Comparison of ENCODE assay signal across 8 mouse cellular contexts in the genomic region with DNA sequence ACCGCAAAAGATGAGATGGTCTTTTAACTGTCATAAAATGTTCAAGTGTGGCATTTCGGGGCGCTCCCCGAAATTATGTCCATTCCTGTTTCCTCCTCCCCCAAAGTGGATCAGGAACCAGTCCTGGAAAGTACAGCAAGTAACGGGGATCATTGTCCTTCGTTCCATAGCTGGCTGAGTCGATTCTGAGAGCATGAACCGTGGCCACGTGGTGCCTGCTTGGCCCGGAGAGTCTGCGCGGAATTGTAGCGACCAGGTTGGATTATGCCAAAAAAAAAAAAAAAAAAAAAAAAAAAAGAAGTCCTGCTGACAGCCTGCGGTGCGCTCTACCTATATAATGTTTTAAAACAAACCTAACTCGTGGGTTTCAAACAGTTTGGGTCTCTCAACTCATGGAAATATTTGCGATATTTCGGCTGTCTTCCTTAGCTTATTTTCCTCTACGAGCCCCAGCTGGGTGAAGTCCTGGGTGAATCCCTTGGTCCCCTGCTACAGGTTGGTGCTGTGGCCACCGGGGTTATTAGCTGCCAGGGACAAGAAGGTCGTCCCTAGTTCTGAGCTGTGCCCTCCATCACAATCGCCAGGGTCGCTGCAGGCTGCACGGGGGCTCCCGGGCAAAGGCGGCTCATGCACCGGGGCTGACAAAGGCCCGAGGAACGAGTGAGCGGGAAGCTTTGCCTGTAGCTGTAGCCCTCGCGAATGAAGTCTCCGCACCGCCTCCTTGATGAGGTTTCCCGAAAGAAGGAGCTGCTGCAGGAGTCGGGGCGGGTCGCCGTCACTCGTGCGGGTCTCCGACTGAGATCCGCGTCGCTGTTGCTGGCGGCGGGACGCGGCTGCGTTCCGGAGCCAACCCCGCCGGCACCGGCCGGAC. TPM values are rescaled to one million over a fixed set of nuclear protein-coding genes. Genes with fewer than 3 reads are reported as not detected.
DNase-seq lines count a peak whose midpoint lies in the region; ATAC-seq lines count a peak whose summit lies in the region.

No protein-coding gene starts in this region.

- DNase-seq in left cerebral cortex, postnatal 25 days (ENCODE audit: low spot score in 2 of 2), result peak; percentile 1 to 2
- DNase-seq in left cerebral cortex, adult 9 months (ENCODE audit: low spot score in 2 of 2), result no peak
- peak; percentile 22 for DNase-seq in adrenal gland, postnatal 10 days
- DNase-seq in liver, embryonic 13.5 days, result no peak
- DNase-seq in right cerebral cortex, adult 2 months (ENCODE audit: low spot score in 2 of 2), result peak; percentile 4 to 9

- H3K27ac ChIP-seq in forebrain, embryonic 12.5 days, result peak overlapping the region; percentile 94
- peak overlapping the region; percentile 83 for H3K27ac ChIP-seq in hindbrain, embryonic 13.5 days
- no peak overlapping the region for H3K27ac ChIP-seq in liver, embryonic 13.5 days

- peaks cover 15% of the 10 kb centered on the region for H3K9me3 ChIP-seq in forebrain, embryonic 12.5 days
- 0 out of 2 replicates have a peak, but pooled peaks cover 7% of the 10 kb centered on the region for H3K9me3 ChIP-seq in hindbrain, embryonic 13.5 days
- 0 out of 2 replicates have a peak, but pooled peaks cover 3% of the 10 kb centered on the region for H3K9me3 ChIP-seq in liver, embryonic 13.5 days (replicated peaks)

- peaks cover 6% of the 10 kb centered on the region for H3K4me1 ChIP-seq in forebrain, embryonic 12.5 days
- H3K4me1 ChIP-seq in hindbrain, embryonic 13.5 days (replicated peaks), result peaks cover 11% of the 10 kb centered on the region; the same call in 1 of the 2 replicates
- H3K4me1 ChIP-seq in liver, embryonic 13.5 days (replicated peaks), result no peaks in the 10 kb centered on the region

- peak; percentile 39 for ATAC-seq in forebrain, embryonic 12.5 days (ENCODE audit: low FRiP score)
- ATAC-seq in hindbrain, embryonic 13.5 days (ENCODE audit: low FRiP score), result peak; percentile 60
- ATAC-seq in liver, embryonic 13.5 days (ENCODE audit: low read depth), result peak; percentile 41; the same call in 1 of the 2 replicates
- ATAC-seq in inflammation-experienced regulatory T-cells, adult 6 months, result no peak

- intact Hi-C loops in left cerebral cortex, postnatal 25 days (cut with DNase I), result no loop called here

- peak overlapping the region; percentile 93 for H3K9ac ChIP-seq in forebrain, embryonic 12.5 days
- H3K9ac ChIP-seq in hindbrain, embryonic 13.5 days, result peak overlapping the region; percentile 77
- peak overlapping the region; percentile 57 for H3K9ac ChIP-seq in liver, embryonic 13.5 days

- H3K27me3 ChIP-seq in forebrain, embryonic 12.5 days, result no peaks in the 10 kb centered on the region
- H3K27me3 ChIP-seq in hindbrain, embryonic 13.5 days, result no peaks in the 10 kb centered on the region
- peaks cover 15% of the 10 kb centered on the region for H3K27me3 ChIP-seq in liver, embryonic 13.5 days

- peak overlapping the region; percentile 71 for H3K4me3 ChIP-seq in forebrain, embryonic 12.5 days (replicated peaks)
- H3K4me3 ChIP-seq in hindbrain, embryonic 13.5 days, result peak overlapping the region; percentile 61
- H3K4me3 ChIP-seq in liver, embryonic 13.5 days (replicated peaks), result peak overlapping the region; percentile 56

- peak overlapping the region; percentile 50 for H3K4me2 ChIP-seq in forebrain, embryonic 12.5 days
- peak overlapping the region; percentile 68 for H3K4me2 ChIP-seq in hindbrain, embryonic 13.5 days
- H3K4me2 ChIP-seq in liver, embryonic 13.5 days, result peak overlapping the region; percentile 68

- 26% methylated on average over 55 of the region's 55 CpGs for WGBS in forebrain, embryonic 12.5 days
- WGBS in hindbrain, embryonic 13.5 days, result 27% methylated on average over 55 of the region's 55 CpGs
- 21% methylated on average over 55 of the region's 55 CpGs for WGBS in liver, embryonic 13.5 days (ENCODE audit: insufficient replicate concordance)

- H3K36me3 ChIP-seq in forebrain, embryonic 12.5 days (replicated peaks), result no peaks in the 10 kb centered on the region
- H3K36me3 ChIP-seq in hindbrain, embryonic 13.5 days, result no peaks in the 10 kb centered on the region
- no peaks in the 10 kb centered on the region for H3K36me3 ChIP-seq in liver, embryonic 13.5 days

RNA-seq across cellular contexts. Expression of a gene that starts 1.1 kb away (rescaled TPM):
- total RNA-seq in left cerebral cortex, postnatal 25 days (2021), result under 1 TPM; 0.37 to 0.57 TPM
- total RNA-seq in adrenal gland, postnatal 10 days (2021), result 1 to 10 TPM; 3.6 to 4.8 TPM
- 82.2 and 91.4 TPM in 2 replicates for polyA plus RNA-seq in forebrain, embryonic 12.5 days (2016; fragmentation: Nextera tagmentation; extraction: Ambion mirVana)
- 19.5 and 21.6 TPM in 2 replicates for polyA plus RNA-seq in hindbrain, embryonic 13.5 days (2015; fragmentation: Nextera tagmentation; extraction: Ambion mirVana)
- polyA plus RNA-seq in liver, embryonic 13.5 days (2015; fragmentation: Nextera tagmentation; extraction: Ambion mirVana), result 4.1 and 4.6 TPM in 2 replicates
- polyA plus RNA-seq in inflammation-experienced regulatory T-cells, adult 6 months (2017; shearing (Covaris generic)), result not detected

RNA-seq across cellular contexts. Expression of a gene that starts 43.3 kb away (rescaled TPM):
- total RNA-seq in left cerebral cortex, postnatal 25 days (2021), result 1 to 10 TPM; 1.9 to 2.1 TPM
- 1 to 10 TPM; 1.3 to 2.4 TPM for total RNA-seq in adrenal gland, postnatal 10 days (2021)
- polyA plus RNA-seq in forebrain, embryonic 12.5 days (2016; fragmentation: Nextera tagmentation; extraction: Ambion mirVana), result 25.1 and 25.5 TPM in 2 replicates
- 19.4 and 21.1 TPM in 2 replicates for polyA plus RNA-seq in hindbrain, embryonic 13.5 days (2015; fragmentation: Nextera tagmentation; extraction: Ambion mirVana)
- 0.24 and 0.52 TPM in 2 replicates for polyA plus RNA-seq in liver, embryonic 13.5 days (2015; fragmentation: Nextera tagmentation; extraction: Ambion mirVana)
- polyA plus RNA-seq in inflammation-experienced regulatory T-cells, adult 6 months (2017; shearing (Covaris generic)), result not detected

Comparison
In these comparisons a context has a peak if more than half of its experiments do, and no peak if none do; other contexts are left out.
1. DNase-seq: peak in left cerebral cortex, postnatal 25 days (2 of 2), adrenal gland, postnatal 10 days (single experiment) and right cerebral cortex, adult 2 months (2 of 2); none in left cerebral cortex, adult 9 months (0 of 2) and liver, embryonic 13.5 days (single experiment).
2. RNA of a gene that starts 43.3 kb away (polyA plus RNA-seq): 25.1 to 25.5 TPM in forebrain, embryonic 12.5 days and 19.4 to 21.1 TPM in hindbrain, embryonic 13.5 days; 0.24 to 0.52 TPM in liver, embryonic 13.5 days and not detected in inflammation-experienced regulatory T-cells, adult 6 months; every median in the first group is over 10 times any median in the second.
3. Peak in every context shown above with its lines, with median percentiles within 50 percentile points of each other: H3K4me2 ChIP-seq, H3K4me3 ChIP-seq and H3K9ac ChIP-seq.